Comparison of ENCODE assay signal across 18 mouse cellular contexts in the genomic region with DNA sequence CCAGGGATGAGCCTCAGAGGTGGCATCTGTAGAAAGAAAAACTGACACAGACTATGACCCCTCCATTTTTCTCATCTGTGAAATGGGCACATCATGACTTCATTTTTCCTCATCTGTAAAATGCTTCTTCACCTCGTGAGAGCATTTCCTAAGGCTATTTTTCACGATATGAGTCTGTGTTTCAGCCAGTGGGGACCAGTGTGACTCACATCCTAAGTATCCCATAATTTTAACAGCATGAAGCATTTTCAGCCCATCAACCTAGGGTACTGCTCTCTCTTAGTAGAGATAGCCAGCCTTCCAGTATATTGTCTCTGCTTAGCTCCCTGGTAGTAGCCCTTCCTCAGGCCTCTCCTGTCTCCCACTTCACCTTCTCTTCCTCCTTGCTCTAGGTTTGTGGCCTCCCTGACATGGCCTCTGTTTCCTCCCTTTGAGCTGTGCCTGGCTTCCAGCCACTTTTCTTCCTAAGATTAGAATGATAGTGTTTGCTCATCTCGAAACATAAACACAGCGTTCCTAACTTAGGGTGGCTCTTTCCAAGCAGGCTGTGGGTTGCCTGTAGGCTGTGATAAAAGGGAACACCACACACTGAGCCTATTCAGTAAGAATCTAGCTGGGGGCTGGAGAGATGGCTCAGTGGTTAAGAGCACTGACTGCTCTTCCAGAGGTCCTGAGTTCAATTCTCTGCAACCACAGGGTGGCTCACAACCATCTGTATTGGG. TPM values are rescaled to one million over a fixed set of nuclear protein-coding genes. Genes with fewer than 3 reads are reported as not detected.
A peak's percentile ranks its signal among the peaks of the same experiment; 100 is the strongest.
DNase-seq lines count a peak whose midpoint lies in the region; ATAC-seq and TF ChIP-seq lines count a peak whose summit lies in the region.
"Had no signal": no experiment of that assay in that cellular context is flagged by ENCODE, and none has a peak within 500 bp of the region (broad histone marks: within the 10 kb centered on the region; RNA-seq: fewer than 3 reads in every experiment).

No protein-coding gene starts in this region.

- TF ChIP-seq RAD21 in MEL (IDR thresholded peaks at IDR 0.05; ENCODE audit: low read depth, low read length): no peak

- no peak for TF ChIP-seq POLR2A in MEL (IDR thresholded peaks at IDR 0.05; ENCODE audit: control insufficient read depth in 1 of 2, insufficient read depth in 1 of 2, low read depth in 1 of 2, low read length in 2 of 2, poor library complexity in 1 of 2)
- no peak for TF ChIP-seq POLR2A in olfactory bulb, adult 2 months (IDR thresholded peaks at IDR 0.05; ENCODE audit: insufficient read depth, low read depth, low read length)

- TF ChIP-seq EP300 in MEL (IDR thresholded peaks at IDR 0.05; ENCODE audit: low read depth in 1 of 2, low read length in 2 of 2): peak; percentile 36 to 41; a peak in 2 of 4 replicates

- 38% methylated on average over 4 of the region's 4 CpGs for WGBS in intestine, embryonic 14.5 days
- WGBS in intestine, postnatal 0 days: 46% methylated on average over 4 of the region's 4 CpGs
- WGBS in intestine, embryonic 15.5 days: 31% methylated on average over 4 of the region's 4 CpGs
- WGBS in olfactory bulb, adult 2 months: 34% methylated on average over 4 of the region's 4 CpGs

- no peaks in the 10 kb centered on the region for H3K9me3 ChIP-seq in intestine, embryonic 14.5 days (ENCODE audit: control insufficient read depth, low read length)
- no peaks in the 10 kb centered on the region for H3K9me3 ChIP-seq in intestine, postnatal 0 days (ENCODE audit: control insufficient read depth)
- no peaks in the 10 kb centered on the region for H3K9me3 ChIP-seq in MEL (replicated peaks; ENCODE audit: insufficient read depth, low read length)
- H3K9me3 ChIP-seq in intestine, embryonic 15.5 days: no peaks in the 10 kb centered on the region
- H3K9me3 ChIP-seq: hindbrain, embryonic 10.5 days; limb, embryonic 13.5 days; liver, embryonic 13.5 days; midbrain, embryonic 10.5 days had no signal

- no peaks in the 10 kb centered on the region for H3K27me3 ChIP-seq in intestine, embryonic 14.5 days (replicated peaks; ENCODE audit: control insufficient read depth, insufficient read depth, low read length)
- H3K27me3 ChIP-seq in intestine, postnatal 0 days (replicated peaks; ENCODE audit: control insufficient read depth, insufficient read depth, low read length): no peaks in the 10 kb centered on the region
- no peaks in the 10 kb centered on the region for H3K27me3 ChIP-seq in MEL (ENCODE audit: control insufficient read depth in 1 of 2, insufficient read depth in 2 of 2, low read length in 2 of 2)
- no peaks in the 10 kb centered on the region for H3K27me3 ChIP-seq in intestine, embryonic 15.5 days (replicated peaks)
- H3K27me3 ChIP-seq: limb, embryonic 13.5 days; liver, embryonic 13.5 days had no signal

- H3K27ac ChIP-seq in intestine, embryonic 14.5 days (ENCODE audit: low read depth): peak overlapping the region; percentile 51; the same call in 1 of the 2 replicates
- H3K27ac ChIP-seq in intestine, postnatal 0 days (ENCODE audit: low read depth, low read length): no peak overlapping the region
- H3K27ac ChIP-seq in MEL (ENCODE audit: control insufficient read depth, low read depth, low read length): peak overlapping the region; percentile 54
- peak overlapping the region; percentile 54; the same call in 1 of the 2 replicates for H3K27ac ChIP-seq in intestine, embryonic 15.5 days
- peak overlapping the region; percentile 42 for H3K27ac ChIP-seq in olfactory bulb, adult 2 months (ENCODE audit: insufficient read depth, low read depth, low read length)
- H3K27ac ChIP-seq: hindbrain, embryonic 10.5 days; limb, embryonic 13.5 days; liver, embryonic 13.5 days; macrophage; midbrain, embryonic 10.5 days had no signal

- H3K79me2 ChIP-seq in MEL (ENCODE audit: control insufficient read depth, insufficient read depth, low read length, poor library complexity): no peaks in the 10 kb centered on the region

- TF ChIP-seq CTCF in intestine, postnatal 0 days (IDR thresholded peaks at IDR 0.05; ENCODE audit: low read depth): no peak; the same call in 1 of the 2 replicates
- no peak for TF ChIP-seq CTCF in MEL (IDR thresholded peaks at IDR 0.05 in 2 of 3, conservative IDR thresholded peaks at IDR 0.05 in 1 of 3; ENCODE audit: control insufficient read depth in 1 of 3, insufficient read depth in 1 of 3, low read depth in 2 of 3, low read length in 3 of 3, poor library complexity in 1 of 3, severe bottlenecking in 1 of 3)
- no peak for TF ChIP-seq CTCF in olfactory bulb, adult 2 months (IDR thresholded peaks at IDR 0.05; ENCODE audit: insufficient read depth, low read depth, low read length)

- no peak overlapping the region for H3K4me2 ChIP-seq in intestine, embryonic 14.5 days (ENCODE audit: low read length)
- no peak overlapping the region for H3K4me2 ChIP-seq in intestine, postnatal 0 days (replicated peaks; ENCODE audit: low read depth)
- H3K4me2 ChIP-seq in intestine, embryonic 15.5 days (replicated peaks): 0 out of 2 replicates have a peak overlapping the region, but pooled peaks have one; percentile 5
- H3K4me2 ChIP-seq: limb, embryonic 13.5 days; liver, embryonic 13.5 days had no signal

- DNase-seq in intestine, embryonic 14.5 days (ENCODE audit: low spot score): no peak
- peak; percentile 78 for DNase-seq in MEL (ENCODE audit: low read depth, low spot score)
- no peak for DNase-seq in kidney, adult 9 months
- DNase-seq: cerebellum, adult 2 months; gastrocnemius, postnatal 10 days; heart, adult 18-20 months; liver, embryonic 13.5 days; retina, postnatal 1 day; spleen, adult 18-20 months; thymus, adult 2 months had no signal

- H3K9ac ChIP-seq in intestine, embryonic 14.5 days (ENCODE audit: low read length): no peak overlapping the region
- H3K9ac ChIP-seq in intestine, postnatal 0 days (ENCODE audit: low read depth, low read length): no peak overlapping the region
- no peak overlapping the region for H3K9ac ChIP-seq in MEL (ENCODE audit: control insufficient read depth, low read depth, low read length, poor library complexity, severe bottlenecking)
- no peak overlapping the region for H3K9ac ChIP-seq in intestine, embryonic 15.5 days
- H3K9ac ChIP-seq: limb, embryonic 13.5 days; liver, embryonic 13.5 days had no signal

- ATAC-seq in intestine, embryonic 14.5 days (replicated peaks; ENCODE audit: low FRiP score, low TSS enrichment, low read depth): no peak
- no peak for ATAC-seq in intestine, postnatal 0 days
- no peak; the same call in 1 of the 2 replicates for ATAC-seq in intestine, embryonic 15.5 days
- no peak for ATAC-seq in inflammation-experienced regulatory T-cells, adult 6 months

- H3K4me1 ChIP-seq in intestine, embryonic 14.5 days (replicated peaks; ENCODE audit: control insufficient read depth, insufficient read depth, low read length): peaks cover 14% of the 10 kb centered on the region
- no peaks in the 10 kb centered on the region for H3K4me1 ChIP-seq in intestine, postnatal 0 days (replicated peaks; ENCODE audit: control insufficient read depth, insufficient read depth, low read length)
- peaks cover 0 to 18% of the 10 kb centered on the region in 2 experiments; a peak in 2 of 4 replicates for H3K4me1 ChIP-seq in MEL (ENCODE audit: control insufficient read depth in 1 of 2, insufficient read depth in 2 of 2, low read length in 2 of 2)
- H3K4me1 ChIP-seq in intestine, embryonic 15.5 days (replicated peaks): peaks cover 18% of the 10 kb centered on the region
- peaks cover 50% of the 10 kb centered on the region for H3K4me1 ChIP-seq in olfactory bulb, adult 2 months (ENCODE audit: control insufficient read depth, insufficient read depth, low read length)

- no peaks in the 10 kb centered on the region for H3K36me3 ChIP-seq in intestine, embryonic 14.5 days (ENCODE audit: control insufficient read depth, insufficient read depth, low read length)
- no peaks in the 10 kb centered on the region for H3K36me3 ChIP-seq in intestine, postnatal 0 days (ENCODE audit: control insufficient read depth, insufficient read depth)
- H3K36me3 ChIP-seq in MEL (ENCODE audit: control insufficient read depth in 1 of 2, insufficient read depth in 2 of 2, low read length in 2 of 2): peaks cover 0 to 12% of the 10 kb centered on the region in 2 experiments; a peak in 2 of 4 replicates
- no peaks in the 10 kb centered on the region for H3K36me3 ChIP-seq in intestine, embryonic 15.5 days
- H3K36me3 ChIP-seq: hindbrain, embryonic 10.5 days; limb, embryonic 13.5 days; liver, embryonic 13.5 days; midbrain, embryonic 10.5 days had no signal

- H3K4me3 ChIP-seq in intestine, embryonic 14.5 days (ENCODE audit: low read depth, low read length): no peak overlapping the region
- no peak overlapping the region for H3K4me3 ChIP-seq in intestine, postnatal 0 days (ENCODE audit: low read depth, low read length)
- H3K4me3 ChIP-seq in MEL (ENCODE audit: control insufficient read depth in 1 of 2, insufficient read depth in 1 of 2, low read depth in 2 of 2, low read length in 2 of 2): no peak overlapping the region
- no peak overlapping the region for H3K4me3 ChIP-seq in intestine, embryonic 15.5 days (replicated peaks)
- no peak overlapping the region for H3K4me3 ChIP-seq in olfactory bulb, adult 2 months (ENCODE audit: insufficient read depth, low read depth, low read length)
- H3K4me3 ChIP-seq: hindbrain, embryonic 10.5 days; limb, embryonic 13.5 days; liver, embryonic 13.5 days; midbrain, embryonic 10.5 days had no signal

TF ChIP-seq in MEL, 35 proteins besides CTCF, POLR2A, EP300 and RAD21:
- peak; percentile 56 for TF ChIP-seq GATA1 (IDR thresholded peaks at IDR 0.05; ENCODE audit: low read depth, low read length)
- no peak for TF ChIP-seq SMC3 (IDR thresholded peaks at IDR 0.05; ENCODE audit: low read depth, low read length)
- peak; percentile 91 for TF ChIP-seq TBP (IDR thresholded peaks at IDR 0.05; ENCODE audit: low read depth, low read length)
- TF ChIP-seq TCF12 (IDR thresholded peaks at IDR 0.05; ENCODE audit: low read depth, low read length): 0 out of 2 replicates have a peak, but pooled peaks have one; percentile 13
- TF ChIP-seq ETS1 (IDR thresholded peaks at IDR 0.05; ENCODE audit: low read depth, low read length): peak; percentile 43; the same call in 1 of the 2 replicates

RNA-seq across cellular contexts. Expression of a gene that starts 57.4 kb away (rescaled TPM):
- polyA plus RNA-seq in intestine, embryonic 14.5 days (2014; fragmentation: Nextera tagmentation; extraction: Ambion mirVana): 12.9 and 14.6 TPM in 2 replicates
- 2.7 and 3.3 TPM in 2 replicates for polyA plus RNA-seq in intestine, postnatal 0 days (2015; fragmentation: Nextera tagmentation; extraction: Ambion mirVana)
- 0.19 and 0.20 TPM in 2 replicates for total RNA-seq in MEL (2012; rRNA removed)
- 1 to 10 TPM in 1 of 2 experiments, not detected in 1; 1.0 TPM for polyA plus RNA-seq in MEL (2012; ENCODE audit: insufficient read depth in 1 of 2, insufficient read length in 2 of 2, low read depth in 1 of 2, low replicate concordance in 2 of 2, missing spikeins in 1 of 2)
- 7.5 and 8.3 TPM in 2 replicates for polyA plus RNA-seq in intestine, embryonic 15.5 days (2015; fragmentation: Nextera tagmentation; extraction: Ambion mirVana)
- polyA plus RNA-seq in olfactory bulb, adult 2 months (2012; ENCODE audit: insufficient read depth, insufficient read length, low replicate concordance, missing spikeins): not detected in 2 replicates
- polyA plus RNA-seq in inflammation-experienced regulatory T-cells, adult 6 months (2017; shearing (Covaris generic)): 1 to 10 TPM in 2 of 3 experiments, under 1 TPM in 1; 0.59 to 2.4 (median 1.7) TPM
- polyA plus RNA-seq: macrophage had no signal
